Mouse (Mus musculus) spleen, adult 2 months (tissue): Measurements from ENCODE around the gene Mlana. TPM values are rescaled to one million over a fixed set of nuclear protein-coding genes. Genes with fewer than 3 reads are reported as not detected.

Experiments used
- DNase-seq, 2 experiments: peaks; one replicate each; pipeline versions ENCODE4 v3.0.0 to v3.0.0-alpha.2; 2012 to 2021; ENCODE audit warnings: low spot score in 2 of 2, low read depth in 1 of 2
- H3K27ac ChIP-seq: fragments of 200-500 bp; 2 replicates; pipeline ENCODE4 v1.5.1; 2012; ENCODE audit warnings: low read length, inconsistent platforms; ENCODE audit not compliant: insufficient read depth
- H3K27me3 ChIP-seq: fragments of 200-500 bp; 2 replicates; pipeline ENCODE4 v1.6.1; 2012; ENCODE audit warnings: mild to moderate bottlenecking, moderate library complexity, low read length, inconsistent platforms; ENCODE audit not compliant: control insufficient read depth, insufficient read depth
- H3K36me3 ChIP-seq: fragments of 200-500 bp; 2 replicates; pipeline ENCODE4 v1.6.1; 2012; ENCODE audit warnings: mild to moderate bottlenecking, low read length, inconsistent platforms; ENCODE audit not compliant: control insufficient read depth, insufficient read depth
- H3K4me1 ChIP-seq: fragments of 200-500 bp; 2 replicates; pipeline ENCODE4 v1.6.1; 2011; ENCODE audit warnings: inconsistent platforms; ENCODE audit not compliant: control insufficient read depth, insufficient read depth, insufficient read length
- H3K4me3 ChIP-seq: fragments of 200-500 bp; 2 replicates; pipeline ENCODE4 v1.5.1; 2011; ENCODE audit warnings: mild to moderate bottlenecking, inconsistent platforms; ENCODE audit not compliant: insufficient read depth, insufficient read length; ENCODE audit errors: extremely low read depth
- CTCF ChIP-seq: fragments of 200-500 bp; IDR thresholded peaks from 2 replicates; pipeline ENCODE4 v1.5.1; 2011; ENCODE audit warnings: mild to moderate bottlenecking, inconsistent platforms; ENCODE audit not compliant: insufficient read depth, insufficient read length, insufficient replicate concordance; ENCODE audit errors: extremely low read depth
- POLR2A ChIP-seq: fragments of 200-500 bp; IDR thresholded peaks from 2 replicates; pipeline ENCODE4 v1.6.1; 2011; ENCODE audit warnings: low read depth, low read length, inconsistent platforms
- WGBS: fragments of 180-500 bp; shearing (Covaris S2); methylation state at CpG from one replicate; pipeline ENCODE4 v1.1.7; 2018; 5-methylcytosine and 5-hydroxymethylcytosine counted together
- polyA plus RNA-seq: library from polyadenylated mRNA; depleted of rRNA; stranded (reverse); fragments of >200 nt; gene quantifications from 2 replicates; pipeline ENCODE4 v1.2.3, GENCODE M21; 2012

Mlana gene
- polyA plus RNA-seq, 1 experiment, result 1.0 TPM

DNA sequence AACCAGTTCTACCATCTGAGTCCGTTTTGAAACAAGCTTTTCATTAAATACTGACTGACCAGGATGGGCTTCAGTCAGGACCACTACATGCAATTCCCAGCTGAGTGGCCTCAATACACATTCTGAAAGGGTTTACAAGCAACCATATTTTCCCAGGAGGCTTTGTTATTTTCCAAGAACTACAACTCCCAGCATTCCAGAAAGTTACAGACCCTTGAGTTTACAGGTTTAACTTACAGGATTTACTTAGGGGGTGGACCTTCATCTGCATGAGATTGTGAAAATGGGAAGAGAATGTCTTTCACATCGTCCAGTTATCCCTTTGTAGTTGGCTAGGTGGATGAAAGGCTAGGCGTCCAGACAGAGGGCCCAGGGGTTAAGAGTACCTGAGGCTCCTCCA is 40.6 kb upstream of the Mlana start:
- Histone ChIP-seq H3K4me3 (no peak overlapping the region), H3K4me1 (no peaks in the 10 kb centered on the region), H3K27ac (no peak overlapping the region), H3K36me3 (no peaks in the 10 kb centered on the region), H3K27me3 (no peaks in the 10 kb centered on the region)
- WGBS, result 79% methylated on average over 3 of the region's 3 CpGs
- no peak for DNase-seq
- no peak for TF ChIP-seq CTCF
- TF ChIP-seq POLR2A, result no peak

DNA sequence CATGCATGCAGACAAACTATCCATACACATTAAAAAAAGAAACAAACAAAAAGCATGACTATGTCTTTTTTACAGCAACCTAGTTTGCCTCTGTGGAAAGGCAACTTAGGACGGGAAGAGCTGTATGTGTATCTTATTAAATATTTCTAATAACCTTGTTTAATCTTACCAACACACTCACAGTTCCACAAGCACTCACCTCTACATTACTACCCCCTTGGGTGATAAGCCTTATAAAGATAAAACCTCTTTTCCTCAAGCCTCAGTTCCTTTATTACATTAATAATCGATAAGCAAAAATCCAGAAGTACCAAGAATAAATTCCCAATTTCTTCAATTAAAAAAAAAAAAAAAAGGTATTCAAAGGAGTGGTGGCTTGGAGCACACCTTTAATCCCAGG is 40.1 kb upstream of the Mlana start:
- WGBS, result 82% methylated on average over 2 of the region's 2 CpGs
- Histone ChIP-seq H3K36me3 (no peaks in the 10 kb centered on the region), H3K4me1 (no peaks in the 10 kb centered on the region), H3K27ac (no peak overlapping the region), H3K4me3 (no peak overlapping the region), H3K27me3 (no peaks in the 10 kb centered on the region)
- no peak for DNase-seq
- TF ChIP-seq CTCF (no peak), POLR2A (no peak)

DNA sequence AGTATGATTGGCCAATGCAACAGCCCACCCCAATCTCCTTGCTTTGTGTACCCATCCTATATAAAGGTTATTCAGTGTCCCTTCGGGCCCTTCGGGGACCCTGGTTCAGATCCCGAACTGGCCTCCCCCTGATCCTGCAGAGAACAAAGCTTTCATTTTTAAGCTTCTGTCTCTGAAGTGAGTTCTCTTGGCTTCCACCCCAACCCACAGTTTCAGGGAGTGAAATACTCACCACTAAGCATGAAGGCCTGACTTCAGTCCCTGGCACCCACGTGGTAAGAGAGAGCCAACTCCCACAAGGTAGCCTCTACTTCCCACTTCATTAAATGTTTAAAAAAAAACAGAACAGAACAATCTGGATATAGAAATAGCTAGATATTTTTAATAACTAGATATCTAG is 38.8 kb upstream of the Mlana start:
- DNase-seq, result no peak
- H3K27ac ChIP-seq, result no peak overlapping the region
- TF ChIP-seq POLR2A (no peak), CTCF (no peak)
- 72% methylated on average over 4 of the region's 4 CpGs for WGBS
- no peaks in the 10 kb centered on the region for H3K36me3 ChIP-seq
- no peak overlapping the region for H3K4me3 ChIP-seq
- H3K27me3 ChIP-seq, result no peaks in the 10 kb centered on the region
- no peaks in the 10 kb centered on the region for H3K4me1 ChIP-seq

DNA sequence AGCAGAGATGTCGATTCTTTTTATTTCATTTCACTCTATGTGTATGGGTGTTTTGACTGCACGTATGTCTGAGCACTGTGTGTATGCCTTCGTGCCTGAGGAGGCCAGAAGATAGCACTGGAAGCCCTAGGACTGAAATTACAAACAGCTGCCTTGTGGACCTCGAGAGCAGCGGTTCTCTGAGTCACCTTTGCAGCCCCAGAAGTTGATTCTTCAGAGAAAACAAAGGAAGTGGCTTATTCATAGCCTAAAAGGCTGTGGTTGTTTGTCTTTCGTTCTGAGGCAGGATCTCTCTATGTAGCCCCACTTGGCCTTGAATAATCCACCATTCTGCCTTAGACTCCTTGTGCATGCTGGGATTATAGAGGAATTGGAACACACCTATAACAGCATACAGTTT is 37.9 kb upstream of the Mlana start:
- WGBS, result 31% methylated on average over 6 of the region's 6 CpGs
- no peak for TF ChIP-seq CTCF
- no peak for TF ChIP-seq POLR2A
- no peaks in the 10 kb centered on the region for H3K27me3 ChIP-seq
- no peak for DNase-seq
- no peaks in the 10 kb centered on the region for H3K4me1 ChIP-seq
- H3K4me3 ChIP-seq, result no peak overlapping the region
- H3K36me3 ChIP-seq, result no peaks in the 10 kb centered on the region
- H3K27ac ChIP-seq, result no peak overlapping the region

DNA sequence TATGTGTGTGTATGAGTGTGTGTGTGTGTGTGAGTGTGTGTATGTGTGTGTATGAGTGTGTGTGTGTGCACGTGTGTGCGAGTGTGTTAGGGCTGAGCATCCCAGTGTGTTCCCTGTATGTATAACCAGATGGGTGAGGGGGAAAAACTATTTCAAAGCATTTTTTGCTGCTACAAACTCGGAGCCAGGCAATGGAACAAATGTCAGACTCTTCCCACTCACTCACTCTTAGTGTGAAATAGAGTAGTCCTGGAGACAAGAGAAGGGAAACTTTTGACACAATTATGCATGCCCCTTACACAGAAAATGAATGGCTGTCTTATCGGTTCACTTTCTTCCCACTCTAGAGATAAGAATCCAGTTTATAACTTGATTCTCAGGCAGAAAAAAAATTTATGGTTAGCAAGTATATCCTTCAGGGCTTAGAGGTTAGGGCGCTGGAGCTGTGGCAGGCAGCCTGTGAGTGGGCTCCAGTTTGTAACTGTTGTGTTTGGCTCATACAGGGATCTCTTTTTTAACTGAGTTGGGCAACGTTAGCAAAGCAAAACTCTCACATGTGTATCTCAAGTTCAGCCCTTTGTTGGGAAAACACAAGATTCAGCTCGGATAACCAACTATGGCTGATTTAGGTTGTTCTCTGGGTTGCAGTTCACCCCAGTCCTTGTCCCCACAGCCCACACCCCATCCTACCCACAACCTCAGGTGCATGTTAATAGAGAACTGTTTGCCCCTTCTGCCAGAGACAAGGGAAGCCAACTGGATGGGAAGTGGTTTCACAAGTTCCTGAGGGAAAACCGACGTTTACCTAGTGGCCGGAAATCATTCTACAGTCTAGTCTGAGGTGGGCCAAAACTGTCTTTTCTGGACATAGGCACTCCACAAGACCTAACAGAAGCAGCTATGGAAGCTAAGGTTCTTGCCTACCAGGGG is 36.5 kb upstream of the Mlana start:
- H3K4me1 ChIP-seq, result no peaks in the 10 kb centered on the region
- DNase-seq, result no peak
- H3K27ac ChIP-seq, result no peak overlapping the region
- no peak for TF ChIP-seq CTCF
- no peak for TF ChIP-seq POLR2A
- WGBS, result 41% methylated on average over 10 of the region's 10 CpGs
- no peak overlapping the region for H3K4me3 ChIP-seq
- H3K36me3 ChIP-seq, result no peaks in the 10 kb centered on the region
- no peaks in the 10 kb centered on the region for H3K27me3 ChIP-seq

DNA sequence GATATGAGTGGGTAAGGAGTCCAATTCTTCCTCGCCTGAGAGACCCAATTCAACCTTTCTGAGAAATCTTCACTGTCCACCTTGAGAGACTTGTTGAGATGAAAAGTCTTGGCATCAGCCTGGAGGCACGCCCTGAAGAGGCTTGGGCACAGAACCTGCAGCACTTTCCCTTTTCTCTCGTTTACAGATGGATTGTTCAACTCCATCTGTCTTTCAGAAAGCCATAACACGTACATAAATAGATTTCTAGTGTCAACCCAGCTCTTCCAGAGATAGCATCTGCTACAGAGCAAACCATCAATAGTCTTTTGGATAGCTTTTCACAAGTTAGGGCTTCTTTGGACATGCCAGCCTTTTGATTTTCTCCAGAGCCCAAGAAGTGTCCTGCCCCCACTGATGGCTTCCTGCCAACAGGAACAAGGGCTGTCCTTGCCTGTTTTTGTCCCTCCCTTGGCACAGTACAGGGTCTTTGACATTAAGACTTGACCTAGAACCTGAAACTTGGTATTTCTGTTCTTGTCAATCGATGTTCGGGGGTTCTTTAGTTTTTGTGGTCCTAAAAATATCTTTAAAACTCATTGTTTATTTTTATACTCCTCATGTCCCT is 35.5 kb upstream of the Mlana start:
- no peak overlapping the region for H3K4me3 ChIP-seq
- no peak for DNase-seq
- TF ChIP-seq POLR2A, result no peak
- no peak for TF ChIP-seq CTCF
- 65% methylated on average over 6 of the region's 6 CpGs for WGBS
- H3K27ac ChIP-seq, result no peak overlapping the region
- H3K4me1 ChIP-seq, result no peaks in the 10 kb centered on the region
- H3K27me3 ChIP-seq, result no peaks in the 10 kb centered on the region
- H3K36me3 ChIP-seq, result no peaks in the 10 kb centered on the region

DNA sequence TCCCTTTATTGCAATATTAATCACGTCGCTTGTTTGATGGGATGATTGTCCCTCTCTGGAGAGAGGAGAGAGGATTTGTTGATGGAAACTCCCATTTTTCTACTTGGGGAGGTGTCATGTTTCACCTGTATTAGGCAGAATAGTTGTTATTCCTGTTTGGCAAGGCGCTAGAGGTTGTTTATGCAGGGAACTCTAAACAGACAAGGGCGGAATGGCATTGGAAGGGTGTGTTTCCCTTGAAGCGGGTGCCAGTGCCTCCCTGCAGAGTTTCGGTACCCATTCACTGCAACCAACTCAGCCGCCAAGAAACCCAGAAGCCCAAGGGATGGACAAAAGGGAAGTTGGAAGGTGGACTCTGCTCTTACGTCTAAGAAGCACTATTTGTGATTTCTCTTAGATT is 33.8 kb upstream of the Mlana start:
- H3K27ac ChIP-seq, result no peak overlapping the region
- no peaks in the 10 kb centered on the region for H3K36me3 ChIP-seq
- H3K27me3 ChIP-seq, result no peaks in the 10 kb centered on the region
- H3K4me3 ChIP-seq, result no peak overlapping the region
- no peak for TF ChIP-seq POLR2A
- TF ChIP-seq CTCF, result no peak
- WGBS, result 91% methylated on average over 8 of the region's 8 CpGs
- no peaks in the 10 kb centered on the region for H3K4me1 ChIP-seq
- DNase-seq, result no peak
